In genomic region chr2:181039356-181039680, GRCm38 (mm10) we compare ENCODE assay signal across 8 mouse cellular contexts. TPM values are rescaled to one million over a fixed set of nuclear protein-coding genes. Genes with fewer than 3 reads are reported as not detected.
DNase-seq lines count a peak whose midpoint lies in the region; ATAC-seq and TF ChIP-seq lines count a peak whose summit lies in the region.

No protein-coding gene starts in this region.

- peaks cover 87% of the 10 kb centered on the region for H3K27me3 ChIP-seq in heart, embryonic 14.5 days (ENCODE audit: control insufficient read depth, insufficient read depth, low read length)
- H3K27me3 ChIP-seq in heart, adult 2 months (ENCODE audit: control insufficient read depth, insufficient read depth, low read length): peaks cover 17% of the 10 kb centered on the region
- peaks cover 33% of the 10 kb centered on the region for H3K27me3 ChIP-seq in hindbrain, embryonic 13.5 days
- H3K27me3 ChIP-seq in midbrain, embryonic 11.5 days (ENCODE audit: control insufficient read depth, insufficient read depth, low read length): peaks cover 19% of the 10 kb centered on the region

- H3K9ac ChIP-seq in heart, embryonic 14.5 days (ENCODE audit: low read length): peak overlapping the region; percentile 66
- H3K9ac ChIP-seq in heart, adult 2 months (ENCODE audit: low read depth, low read length): no peak overlapping the region; the same call in 1 of the 2 replicates
- peak overlapping the region; percentile 88 for H3K9ac ChIP-seq in hindbrain, embryonic 13.5 days
- peak overlapping the region; percentile 83 for H3K9ac ChIP-seq in midbrain, embryonic 11.5 days (ENCODE audit: low read length)

- no peak for DNase-seq in heart, adult 2 months
- DNase-seq in R1 (ENCODE audit: low read depth, low spot score): peak; percentile 58
- DNase-seq in midbrain, embryonic 11.5 days (ENCODE audit: low spot score, missing footprints): peak; percentile 97
- DNase-seq in ovary, postnatal 14 days (ENCODE audit: low spot score): no peak
- no peak for DNase-seq in T-cell, adult 2 months (ENCODE audit: low spot score)
- no peak for DNase-seq in gastrocnemius, postnatal 14 days

- no peaks in the 10 kb centered on the region for H3K79me2 ChIP-seq in heart, adult 2 months (replicated peaks; ENCODE audit: control insufficient read depth, insufficient read depth, low read length)

- no peaks in the 10 kb centered on the region for H3K36me3 ChIP-seq in heart, embryonic 14.5 days (ENCODE audit: control insufficient read depth, insufficient read depth, low read length)
- H3K36me3 ChIP-seq in heart, adult 2 months (ENCODE audit: control insufficient read depth, insufficient read depth, low read length): no peaks in the 10 kb centered on the region
- H3K36me3 ChIP-seq in hindbrain, embryonic 13.5 days: peaks cover 22% of the 10 kb centered on the region
- no peaks in the 10 kb centered on the region; the same call in 1 of the 2 replicates for H3K36me3 ChIP-seq in midbrain, embryonic 11.5 days (ENCODE audit: control insufficient read depth, insufficient read depth, low read length)

- no peak for ATAC-seq in heart, embryonic 14.5 days (ENCODE audit: insufficient number of reproducible peaks, insufficient read depth, low FRiP score, low read depth)
- ATAC-seq in hindbrain, embryonic 13.5 days (ENCODE audit: low FRiP score): no peak; the same call in 1 of the 2 replicates
- ATAC-seq in midbrain, embryonic 11.5 days (ENCODE audit: low FRiP score): peak; percentile 20

- TF ChIP-seq EP300 in heart, adult 2 months (IDR thresholded peaks at IDR 0.05; ENCODE audit: insufficient read depth, low read depth, low read length): no peak

- peak overlapping the region; percentile 31 to 53 for H3K4me3 ChIP-seq in heart, embryonic 14.5 days (ENCODE audit: control insufficient read depth in 1 of 2, insufficient read depth in 1 of 2, low read depth in 1 of 2, low read length in 2 of 2)
- no peak overlapping the region for H3K4me3 ChIP-seq in heart, adult 2 months
- peak overlapping the region; percentile 70 for H3K4me3 ChIP-seq in hindbrain, embryonic 13.5 days
- peak overlapping the region; percentile 57 for H3K4me3 ChIP-seq in midbrain, embryonic 11.5 days (ENCODE audit: low read depth, low read length)

- no peaks in the 10 kb centered on the region for H3K9me3 ChIP-seq in heart, embryonic 14.5 days (ENCODE audit: control insufficient read depth, low read length)
- no peaks in the 10 kb centered on the region for H3K9me3 ChIP-seq in hindbrain, embryonic 13.5 days
- H3K9me3 ChIP-seq in midbrain, embryonic 11.5 days (ENCODE audit: control insufficient read depth, low read length): no peaks in the 10 kb centered on the region

- intact Hi-C loops in heart, adult 2 months (cut with DNase I): no loop called here
- intact Hi-C loops in gastrocnemius, postnatal 14 days (cut with DNase I; ENCODE audit: low total_unique reads): no loop called here

- H3K4me1 ChIP-seq in heart, embryonic 14.5 days (ENCODE audit: control insufficient read depth in 2 of 2, insufficient read depth in 2 of 2, low read length in 2 of 2): peaks cover 0 to 7% of the 10 kb centered on the region in 2 experiments; a peak in 2 of 4 replicates
- no peaks in the 10 kb centered on the region for H3K4me1 ChIP-seq in heart, adult 2 months (ENCODE audit: control insufficient read depth, insufficient read depth, low read length)
- H3K4me1 ChIP-seq in hindbrain, embryonic 13.5 days (replicated peaks): peaks cover 66% of the 10 kb centered on the region
- peaks cover 32% of the 10 kb centered on the region for H3K4me1 ChIP-seq in midbrain, embryonic 11.5 days (ENCODE audit: control insufficient read depth, insufficient read depth, low read length)

- H3K27ac ChIP-seq in heart, embryonic 14.5 days (replicated peaks in 1 of 2; ENCODE audit: control insufficient read depth in 1 of 2, insufficient read depth in 1 of 2, low read depth in 2 of 2, low read length in 2 of 2): no peak overlapping the region
- H3K27ac ChIP-seq in heart, adult 2 months: no peak overlapping the region
- peak overlapping the region; percentile 70 for H3K27ac ChIP-seq in hindbrain, embryonic 13.5 days
- no peak overlapping the region for H3K27ac ChIP-seq in midbrain, embryonic 11.5 days (ENCODE audit: low read depth, low read length)

- H3K4me2 ChIP-seq in heart, embryonic 14.5 days (ENCODE audit: low read length): peak overlapping the region; percentile 92
- peak overlapping the region; percentile 85 for H3K4me2 ChIP-seq in hindbrain, embryonic 13.5 days
- peak overlapping the region; percentile 87 for H3K4me2 ChIP-seq in midbrain, embryonic 11.5 days

- TF ChIP-seq CTCF in heart, adult 2 months (IDR thresholded peaks at IDR 0.05): no peak

- 0% methylated on average over 16 of the region's 16 CpGs for WGBS in heart, embryonic 14.5 days
- WGBS in heart, adult 2 months: 3% methylated on average over 16 of the region's 16 CpGs
- under 1% methylated on average over 16 of the region's 16 CpGs for WGBS in hindbrain, embryonic 13.5 days
- 0% methylated on average over 16 of the region's 16 CpGs for WGBS in midbrain, embryonic 11.5 days

- TF ChIP-seq POLR2A in heart, adult 2 months (IDR thresholded peaks at IDR 0.05; ENCODE audit: insufficient read depth, low read depth, low read length): no peak

RNA-seq across cellular contexts. Expression of gene Chrna4, which starts 4.0 kb away (rescaled TPM):
- 0.04 and 0.07 TPM in 2 replicates for polyA plus RNA-seq in heart, embryonic 14.5 days (2014; fragmentation: Nextera tagmentation; extraction: Ambion mirVana)
- total RNA-seq in heart, adult 2 months (2021): not detected
- not detected in 2 replicates for polyA plus RNA-seq in heart, adult 2 months (2012; rRNA removed)
- 33.6 and 37.0 TPM in 2 replicates for polyA plus RNA-seq in hindbrain, embryonic 13.5 days (2015; fragmentation: Nextera tagmentation; extraction: Ambion mirVana)
- 41.2 and 44.2 TPM in 2 replicates for polyA plus RNA-seq in midbrain, embryonic 11.5 days (2014; fragmentation: Nextera tagmentation; extraction: Ambion mirVana)
- 1 to 10 TPM in 1 of 2 experiments, under 1 TPM in 1; 0.93 to 1.3 TPM for total RNA-seq in gastrocnemius, postnatal 14 days (2021)

RNA-seq across cellular contexts. Expression of gene Col20a1, which starts 53.0 kb away (rescaled TPM):
- polyA plus RNA-seq in heart, embryonic 14.5 days (2014; fragmentation: Nextera tagmentation; extraction: Ambion mirVana): 0.12 and 0.36 TPM in 2 replicates
- under 1 TPM; 0.23 to 0.44 TPM for total RNA-seq in heart, adult 2 months (2021)
- 1.2 and 2.0 TPM in 2 replicates for polyA plus RNA-seq in heart, adult 2 months (2012; rRNA removed)
- 0.61 and 0.78 TPM in 2 replicates for polyA plus RNA-seq in hindbrain, embryonic 13.5 days (2015; fragmentation: Nextera tagmentation; extraction: Ambion mirVana)
- 0.18 and 0.26 TPM in 2 replicates for polyA plus RNA-seq in midbrain, embryonic 11.5 days (2014; fragmentation: Nextera tagmentation; extraction: Ambion mirVana)
- 1 to 10 TPM; 5.5 to 5.6 TPM for total RNA-seq in gastrocnemius, postnatal 14 days (2021)

Comparison
In these comparisons a context has a peak if more than half of its experiments do, and no peak if none do; other contexts are left out.
1. DNase-seq: peak in R1 (single experiment) and midbrain, embryonic 11.5 days (single experiment); none in heart, adult 2 months (0 of 2), ovary, postnatal 14 days (single experiment), T-cell, adult 2 months (single experiment) and gastrocnemius, postnatal 14 days (single experiment).
2. RNA of gene Chrna4, which starts 4.0 kb away (polyA plus RNA-seq): 41.2 to 44.2 TPM in midbrain, embryonic 11.5 days and 33.6 to 37.0 TPM in hindbrain, embryonic 13.5 days; 0.04 to 0.07 TPM in heart, embryonic 14.5 days and not detected in heart, adult 2 months; every median in the first group is over 10 times any median in the second.
3. Peak in every context shown above with its lines, with median percentiles within 50 percentile points of each other: H3K4me2 ChIP-seq.